Mouse (Mus musculus) embryo, embryonic 10.5 days (tissue): ENCODE measurements around the gene Mzf1.

Source experiments
- DNase-seq: peaks from one replicate; pipeline ENCODE4 v3.0.0-alpha.2; 2015; ENCODE audit warnings: low spot score

Gene Mzf1

DNA sequence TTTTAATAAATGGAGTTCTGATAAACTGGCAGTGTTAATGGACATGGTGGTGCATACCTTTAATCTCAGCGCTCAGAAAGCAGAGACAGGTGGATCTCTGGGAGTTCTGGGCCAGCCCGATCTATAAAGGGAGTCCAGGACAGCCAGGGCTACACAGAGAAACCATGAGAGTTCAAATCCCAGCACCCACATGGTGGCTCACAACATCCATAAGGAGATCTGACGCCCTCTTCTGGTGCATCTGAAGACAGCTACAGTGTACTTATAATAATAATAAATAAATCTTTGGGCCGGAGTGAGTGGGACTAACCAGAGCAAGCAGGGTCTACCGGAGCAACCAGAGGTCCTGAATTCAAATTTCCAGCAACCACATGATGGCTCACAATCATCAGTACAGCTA, 51.2 kb downstream of the Mzf1 start:
- DNase-seq = no peak

DNA sequence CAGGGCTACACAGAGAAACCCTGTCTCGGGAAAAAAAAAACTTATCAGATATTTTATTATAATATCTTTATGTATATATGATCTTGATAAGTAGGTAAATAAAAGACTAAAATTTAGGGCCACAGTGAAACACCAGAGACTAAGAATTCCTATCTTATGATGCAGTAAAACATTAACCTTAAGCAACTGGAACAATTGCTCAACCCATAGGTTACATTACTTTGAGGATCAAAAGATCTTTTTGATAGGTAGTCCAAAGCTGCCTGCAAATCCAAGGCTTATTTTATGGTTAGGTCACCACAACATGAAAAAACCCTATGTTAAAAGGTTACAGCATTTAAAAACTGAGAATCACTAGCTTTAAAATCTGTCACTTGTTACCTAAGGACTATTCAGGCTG, 53.0 kb downstream of the Mzf1 start:
- DNase-seq = no peak

GRCm38 (mm10) chr7:12998851-12999250, 55.7 kb downstream of the Mzf1 start, which contains the start of gene Trim28:
TSS of gene Trim28 (plus strand) at chr7:12999114.
- DNase-seq = no peak

DNA sequence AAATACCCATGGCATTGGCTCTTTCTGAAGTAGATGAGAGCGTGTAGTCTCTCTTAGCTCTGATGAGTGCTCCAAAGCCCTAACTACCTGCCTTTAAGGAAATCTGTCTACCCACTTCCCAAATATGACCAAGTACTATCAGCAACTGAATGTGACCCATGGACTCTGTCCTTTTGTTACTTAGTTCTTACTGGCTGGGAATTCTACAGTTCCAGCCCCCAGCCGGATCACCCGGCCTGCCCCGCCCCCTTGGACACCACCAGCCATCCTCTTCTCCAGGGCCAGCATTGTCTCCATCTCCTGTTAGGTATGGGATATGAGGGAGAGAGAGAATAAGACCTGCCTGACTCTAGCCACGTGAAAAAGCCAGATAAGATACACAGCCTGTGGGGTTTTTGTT, 56.5 kb downstream of the Mzf1 start, which contains the start of gene Slc27a5:
Gene Slc27a5 (minus strand): TSS at position 140 of the 400 bp plus-strand sequence.
- DNase-seq = no peak

DNA sequence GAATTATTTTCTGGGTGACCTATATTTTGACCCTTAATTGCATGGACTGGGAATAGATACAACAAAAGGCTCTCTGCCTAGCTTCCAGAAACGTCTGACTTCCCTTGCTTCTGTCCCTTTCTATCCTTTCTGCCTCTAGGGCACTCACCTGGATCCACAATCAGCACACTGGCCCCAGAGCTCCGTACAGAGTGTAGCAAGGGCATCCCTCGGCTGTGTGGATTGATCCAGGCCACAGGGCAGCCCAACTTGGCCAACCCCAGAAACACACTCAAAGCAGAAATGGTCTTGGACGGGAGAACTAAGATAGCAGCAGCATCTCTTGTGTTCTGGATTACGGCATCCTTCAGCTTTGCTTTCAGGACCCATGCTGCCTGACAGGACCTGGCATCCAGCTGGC, 57.3 kb downstream of the Mzf1 start:
- DNase-seq = no peak

DNA sequence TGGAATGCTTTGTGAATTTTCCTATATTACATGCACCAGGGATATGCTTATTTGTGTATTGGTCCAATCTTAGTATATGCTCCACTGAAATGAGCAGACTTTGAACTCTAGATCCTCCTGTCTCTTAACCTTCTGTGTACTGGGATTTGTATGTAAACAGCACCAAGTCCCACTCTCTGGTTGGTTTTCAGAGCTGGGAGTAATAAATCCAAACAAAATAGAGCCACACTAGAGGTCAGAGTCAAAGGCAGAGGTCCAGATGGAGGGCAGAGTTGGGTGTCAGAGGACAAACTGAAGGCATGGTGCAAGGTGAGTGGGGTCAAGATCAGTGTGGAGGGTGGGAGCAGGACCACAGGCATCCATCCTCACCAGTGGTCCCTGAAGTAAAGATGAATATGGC, 58.7 kb downstream of the Mzf1 start:
- no peak for DNase-seq

DNA sequence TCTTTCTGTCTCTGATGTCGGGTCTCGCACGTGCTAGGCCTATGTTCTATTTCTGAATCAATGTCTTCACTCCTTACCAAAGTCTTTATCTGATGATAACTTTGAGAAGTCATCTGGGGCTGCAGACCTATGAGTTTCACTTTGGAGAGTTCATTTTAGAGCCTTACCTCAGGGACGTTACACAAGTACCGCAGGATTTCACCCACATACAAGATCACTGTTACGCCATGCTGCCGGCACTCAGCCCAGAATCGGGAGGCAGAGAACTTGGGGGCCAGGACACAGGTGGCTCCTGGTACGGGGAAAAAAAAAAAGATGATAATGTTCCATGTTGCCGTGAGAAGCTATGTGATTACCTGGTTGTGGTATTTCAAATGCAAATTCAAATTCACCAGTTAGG, 61.4 kb downstream of the Mzf1 start:
- DNase-seq = no peak
